Mouse (Mus musculus): ENCODE measurements at regions not wholly inside any gene's neighbourhood (a gene's known extent, or its start where the extent isn't known, plus 50 kb on each side); places are given as distances from the start of the nearest gene placed in this dataset.

DNA sequence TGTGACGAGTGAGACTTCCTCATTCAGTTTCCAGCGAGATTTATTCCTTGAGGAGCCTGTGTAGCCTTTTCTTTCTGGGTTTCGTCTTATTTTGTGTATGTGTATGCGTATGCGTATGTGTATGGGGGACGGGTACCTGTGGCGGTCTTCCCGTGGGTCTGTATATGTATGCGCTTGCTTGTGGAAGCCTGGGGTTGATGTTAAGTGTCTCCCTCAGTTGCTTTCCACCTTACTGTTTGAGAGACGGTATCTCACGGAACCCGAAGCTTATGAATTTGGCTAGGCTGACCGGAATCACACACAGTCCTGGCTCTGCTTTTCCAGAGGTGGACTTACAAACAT, 87.1 kb downstream of the Ankrd50 start:
- Histone ChIP-seq H3K27me3 (ENCODE audit: control insufficient read depth, insufficient read depth, low read length) (no peaks in the 10 kb centered on the region), H3K4me3 (ENCODE audit: low read depth, low read length) (no peak overlapping the region), H3K27ac (replicated peaks; ENCODE audit: low read depth, low read length) (no peak overlapping the region), H3K4me2 (ENCODE audit: low read depth, low read length) (no peak overlapping the region), H3K9me3 (replicated peaks; ENCODE audit: control insufficient read depth, low read length) (no peaks in the 10 kb centered on the region), H3K4me1 (ENCODE audit: control insufficient read depth, insufficient read depth, low read length) (no peaks in the 10 kb centered on the region), H3K36me3 (replicated peaks; ENCODE audit: control insufficient read depth, insufficient read depth, low read depth, low read length) (no peaks in the 10 kb centered on the region), H3K9ac (replicated peaks; ENCODE audit: low read length) (no peak overlapping the region)
- ATAC-seq (replicated peaks; ENCODE audit: insufficient number of reproducible peaks, low FRiP score, low TSS enrichment, low read depth) (no peak), DNase-seq (ENCODE audit: low spot score) (no peak)
- WGBS, result 73% methylated on average over 13 of the region's 13 CpGs

DNA sequence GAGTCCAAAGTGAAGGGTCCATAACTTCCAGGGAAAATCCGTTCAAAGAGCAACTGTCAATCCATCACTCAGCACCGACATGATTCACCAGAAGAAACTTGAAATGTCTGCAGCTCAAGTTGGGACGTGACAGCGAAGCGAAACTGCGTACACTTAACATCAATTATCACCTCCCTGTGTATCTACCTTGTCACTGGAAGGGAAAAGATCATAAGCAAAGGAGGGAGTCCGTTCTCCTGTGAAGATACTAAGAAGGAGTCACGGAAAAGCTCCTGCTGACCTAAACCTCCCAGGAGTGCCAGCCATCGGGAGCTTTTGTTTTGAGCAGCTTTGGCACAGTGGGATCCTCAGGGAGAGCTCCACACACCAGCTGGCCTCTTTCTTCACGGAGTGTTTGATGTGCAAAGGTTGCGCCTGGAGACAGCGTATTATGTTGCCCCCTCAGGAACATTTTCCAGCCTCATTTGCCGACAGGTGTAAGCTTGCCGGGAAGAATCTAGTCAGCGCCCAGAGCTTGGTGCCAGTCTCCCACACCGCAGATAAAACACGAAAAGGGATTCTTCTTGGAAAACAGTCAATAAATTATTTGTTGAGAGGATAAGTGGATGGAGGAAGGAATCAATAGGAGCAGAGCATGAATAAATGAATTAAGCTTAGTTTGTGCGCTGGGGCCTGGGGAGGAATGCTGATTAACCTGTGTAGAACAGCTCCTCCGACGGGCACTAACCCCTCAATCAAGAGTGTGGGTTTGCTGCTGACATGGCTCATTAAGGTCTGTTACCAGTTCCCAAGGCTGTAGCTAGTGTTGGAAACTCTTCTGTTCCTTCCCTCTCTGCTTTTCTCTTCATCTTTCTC, 87.7 kb downstream of the Ankrd50 start:
- no peak overlapping the region for H3K9ac ChIP-seq (replicated peaks; ENCODE audit: low read length)

DNA sequence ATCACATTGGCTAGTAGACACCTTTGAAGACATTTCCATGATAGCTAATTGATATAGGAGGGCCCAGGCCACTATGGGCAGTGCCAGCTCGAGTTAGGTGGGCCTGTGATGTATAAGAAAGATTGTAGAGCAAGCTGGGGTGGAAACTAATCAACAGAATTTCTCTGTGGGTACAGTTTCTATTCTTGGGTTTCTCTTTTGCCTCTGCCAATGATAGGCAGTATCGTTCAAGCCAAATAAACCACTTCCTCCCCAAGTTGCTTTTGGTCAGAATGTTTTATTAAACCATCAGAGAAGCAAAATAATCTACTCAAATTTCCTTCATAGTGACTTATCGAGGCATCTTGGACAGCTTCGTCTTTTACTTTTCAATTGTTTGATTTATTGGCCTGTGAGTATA, 90.3 kb downstream of the Ankrd50 start:
- ATAC-seq (replicated peaks; ENCODE audit: insufficient number of reproducible peaks, low FRiP score, low TSS enrichment, low read depth) (no peak), DNase-seq (ENCODE audit: low spot score) (no peak)
- Histone ChIP-seq H3K4me1 (ENCODE audit: control insufficient read depth, insufficient read depth, low read length) (no peaks in the 10 kb centered on the region), H3K9ac (replicated peaks; ENCODE audit: low read length) (no peak overlapping the region), H3K4me3 (ENCODE audit: low read depth, low read length) (no peak overlapping the region), H3K9me3 (replicated peaks; ENCODE audit: control insufficient read depth, low read length) (no peaks in the 10 kb centered on the region), H3K27ac (replicated peaks; ENCODE audit: low read depth, low read length) (no peak overlapping the region), H3K4me2 (ENCODE audit: low read depth, low read length) (no peak overlapping the region), H3K27me3 (ENCODE audit: control insufficient read depth, insufficient read depth, low read length) (no peaks in the 10 kb centered on the region), H3K36me3 (replicated peaks; ENCODE audit: control insufficient read depth, insufficient read depth, low read depth, low read length) (no peaks in the 10 kb centered on the region)
- WGBS, result 83% methylated on average over 4 of the region's 4 CpGs

More for the DNA sequence above, 87.7 kb downstream of the Ankrd50 start:
- H3K4me2 ChIP-seq (ENCODE audit: low read depth, low read length), result peak overlapping the region; percentile 22; the same call in 1 of the 2 replicates
- no peaks in the 10 kb centered on the region for H3K27me3 ChIP-seq (ENCODE audit: control insufficient read depth, insufficient read depth, low read length)
- H3K36me3 ChIP-seq (replicated peaks; ENCODE audit: control insufficient read depth, insufficient read depth, low read depth, low read length), result no peaks in the 10 kb centered on the region
- ATAC-seq (replicated peaks; ENCODE audit: insufficient number of reproducible peaks, low FRiP score, low TSS enrichment, low read depth), result 0 out of 2 replicates have a peak, but pooled peaks have one; percentile 29
- peak; percentile 47 for DNase-seq (ENCODE audit: low spot score)
- 2% methylated on average over 20 of the region's 20 CpGs for WGBS
- peak overlapping the region; percentile 7; the same call in 1 of the 2 replicates for H3K4me3 ChIP-seq (ENCODE audit: low read depth, low read length)
- no peak overlapping the region for H3K27ac ChIP-seq (replicated peaks; ENCODE audit: low read depth, low read length)
- H3K9me3 ChIP-seq (replicated peaks; ENCODE audit: control insufficient read depth, low read length), result no peaks in the 10 kb centered on the region
- no peaks in the 10 kb centered on the region for H3K4me1 ChIP-seq (ENCODE audit: control insufficient read depth, insufficient read depth, low read length)

DNA sequence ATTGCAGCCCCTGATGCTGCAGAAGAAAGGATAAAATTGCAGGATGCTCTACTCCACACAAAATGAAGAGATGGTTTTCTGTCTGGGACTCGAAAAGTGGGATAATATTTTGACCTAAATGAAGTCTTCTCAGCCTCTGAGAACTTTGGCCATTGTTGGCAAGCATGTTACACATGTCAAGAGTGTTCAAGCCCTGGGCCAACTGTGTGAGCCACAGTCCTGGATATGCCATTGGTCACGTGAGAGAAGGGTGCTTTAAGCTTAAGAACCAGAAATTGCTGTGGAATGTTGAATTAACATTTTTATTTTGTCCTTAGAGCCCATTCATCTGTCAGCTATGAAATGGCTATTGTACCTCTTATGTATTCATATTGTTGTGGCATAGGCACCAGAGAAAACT, 95.0 kb downstream of the Ankrd50 start:
- H3K4me3 ChIP-seq (ENCODE audit: low read depth, low read length), result no peak overlapping the region
- ATAC-seq (replicated peaks; ENCODE audit: insufficient number of reproducible peaks, low FRiP score, low TSS enrichment, low read depth) (no peak), DNase-seq (ENCODE audit: low spot score) (no peak)
- no peaks in the 10 kb centered on the region for H3K9me3 ChIP-seq (replicated peaks; ENCODE audit: control insufficient read depth, low read length)
- no peak overlapping the region for H3K9ac ChIP-seq (replicated peaks; ENCODE audit: low read length)
- no peaks in the 10 kb centered on the region for H3K4me1 ChIP-seq (ENCODE audit: control insufficient read depth, insufficient read depth, low read length)
- 83% methylated on average over 2 of the region's 2 CpGs for WGBS
- H3K36me3 ChIP-seq (replicated peaks; ENCODE audit: control insufficient read depth, insufficient read depth, low read depth, low read length), result no peaks in the 10 kb centered on the region
- H3K27me3 ChIP-seq (ENCODE audit: control insufficient read depth, insufficient read depth, low read length), result no peaks in the 10 kb centered on the region
- H3K4me2 ChIP-seq (ENCODE audit: low read depth, low read length), result no peak overlapping the region
- no peak overlapping the region for H3K27ac ChIP-seq (replicated peaks; ENCODE audit: low read depth, low read length)

DNA sequence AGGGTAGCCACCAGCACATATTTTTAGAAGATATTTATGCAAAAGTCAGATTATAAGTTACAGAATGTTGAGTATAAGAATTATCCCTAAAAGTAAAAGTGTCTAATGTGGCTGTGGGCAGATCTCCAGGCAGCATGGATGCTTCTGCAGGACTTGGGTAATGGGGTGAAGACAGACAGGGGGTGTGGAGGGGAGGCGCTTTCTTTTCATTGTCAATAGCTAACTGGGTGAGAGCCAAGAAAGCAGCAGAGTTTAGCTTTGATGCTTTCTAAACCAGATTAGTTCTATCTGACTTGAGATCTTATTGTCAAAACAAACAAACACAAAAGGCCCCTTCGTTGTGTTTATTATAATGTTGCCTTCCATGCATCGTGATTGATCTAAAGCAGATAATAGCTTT, 95.7 kb downstream of the Ankrd50 start:
- no peak for ATAC-seq (replicated peaks; ENCODE audit: insufficient number of reproducible peaks, low FRiP score, low TSS enrichment, low read depth)
- 21% methylated on average over 3 of the region's 3 CpGs for WGBS

DNA sequence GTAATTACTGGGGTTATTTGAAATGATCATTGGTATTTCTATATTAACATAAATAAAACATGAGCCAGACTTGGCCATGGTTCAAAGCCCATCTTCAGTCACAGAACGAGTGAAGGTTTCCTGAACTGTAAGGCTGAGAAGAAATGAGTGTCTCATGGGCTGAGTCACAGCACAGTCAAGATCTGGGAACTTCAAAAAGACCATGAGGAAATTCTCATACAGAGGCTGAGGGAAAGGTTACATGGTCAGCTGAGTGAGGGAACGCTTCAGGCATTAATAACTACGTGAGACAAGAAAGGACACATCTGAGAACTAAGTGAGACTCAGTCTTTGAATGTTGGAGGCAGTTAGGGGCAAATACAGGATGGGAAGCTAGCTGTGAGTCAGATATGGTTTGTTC, 101.9 kb downstream of the Ankrd50 start:
- Histone ChIP-seq H3K27me3 (ENCODE audit: control insufficient read depth, insufficient read depth, low read length) (no peaks in the 10 kb centered on the region), H3K27ac (replicated peaks; ENCODE audit: low read depth, low read length) (no peak overlapping the region), H3K4me3 (ENCODE audit: low read depth, low read length) (no peak overlapping the region), H3K9ac (replicated peaks; ENCODE audit: low read length) (no peak overlapping the region), H3K4me2 (ENCODE audit: low read depth, low read length) (no peak overlapping the region), H3K9me3 (replicated peaks; ENCODE audit: control insufficient read depth, low read length) (no peaks in the 10 kb centered on the region), H3K4me1 (ENCODE audit: control insufficient read depth, insufficient read depth, low read length) (no peaks in the 10 kb centered on the region), H3K36me3 (replicated peaks; ENCODE audit: control insufficient read depth, insufficient read depth, low read depth, low read length) (no peaks in the 10 kb centered on the region)
- DNase-seq (ENCODE audit: low spot score) (no peak), ATAC-seq (replicated peaks; ENCODE audit: insufficient number of reproducible peaks, low FRiP score, low TSS enrichment, low read depth) (no peak)
- WGBS, result 69% methylated on average over 3 of the region's 3 CpGs

More for the DNA sequence above, 95.7 kb downstream of the Ankrd50 start:
- H3K27me3 ChIP-seq (ENCODE audit: control insufficient read depth, insufficient read depth, low read length), result no peaks in the 10 kb centered on the region
- H3K27ac ChIP-seq (replicated peaks; ENCODE audit: low read depth, low read length), result no peak overlapping the region
- H3K4me2 ChIP-seq (ENCODE audit: low read depth, low read length), result no peak overlapping the region
- DNase-seq (ENCODE audit: low spot score), result no peak
- H3K9ac ChIP-seq (replicated peaks; ENCODE audit: low read length), result no peak overlapping the region
- no peaks in the 10 kb centered on the region for H3K9me3 ChIP-seq (replicated peaks; ENCODE audit: control insufficient read depth, low read length)
- no peaks in the 10 kb centered on the region for H3K4me1 ChIP-seq (ENCODE audit: control insufficient read depth, insufficient read depth, low read length)
- H3K36me3 ChIP-seq (replicated peaks; ENCODE audit: control insufficient read depth, insufficient read depth, low read depth, low read length), result no peaks in the 10 kb centered on the region
- no peak overlapping the region for H3K4me3 ChIP-seq (ENCODE audit: low read depth, low read length)

DNA sequence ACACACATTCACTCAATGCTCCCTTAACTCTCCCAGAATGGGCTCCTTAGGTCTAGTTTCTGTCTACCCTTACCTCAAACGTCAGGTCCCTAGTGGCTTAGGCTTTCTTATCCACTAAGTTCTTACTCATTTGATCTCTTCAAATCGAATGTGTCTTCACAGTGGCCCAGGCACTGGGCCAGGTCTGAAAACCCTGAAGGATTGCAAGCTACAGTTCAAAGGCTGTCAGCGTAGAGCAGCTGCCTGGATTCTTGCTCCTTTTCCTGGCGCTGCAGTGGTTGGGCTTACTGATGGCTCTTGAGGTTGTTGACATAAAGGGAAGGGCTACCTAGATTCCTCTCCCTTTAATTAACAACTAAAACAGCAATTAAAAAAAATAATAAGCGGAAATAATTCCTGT, 103.0 kb downstream of the Ankrd50 start:
- Histone ChIP-seq H3K4me2 (ENCODE audit: low read depth, low read length) (no peak overlapping the region), H3K9me3 (replicated peaks; ENCODE audit: control insufficient read depth, low read length) (no peaks in the 10 kb centered on the region), H3K36me3 (replicated peaks; ENCODE audit: control insufficient read depth, insufficient read depth, low read depth, low read length) (no peaks in the 10 kb centered on the region), H3K27ac (replicated peaks; ENCODE audit: low read depth, low read length) (no peak overlapping the region), H3K27me3 (ENCODE audit: control insufficient read depth, insufficient read depth, low read length) (no peaks in the 10 kb centered on the region), H3K4me3 (ENCODE audit: low read depth, low read length) (no peak overlapping the region), H3K4me1 (ENCODE audit: control insufficient read depth, insufficient read depth, low read length) (no peaks in the 10 kb centered on the region), H3K9ac (replicated peaks; ENCODE audit: low read length) (no peak overlapping the region)
- 74% methylated on average over 5 of the region's 5 CpGs for WGBS
- ATAC-seq (replicated peaks; ENCODE audit: insufficient number of reproducible peaks, low FRiP score, low TSS enrichment, low read depth) (no peak), DNase-seq (ENCODE audit: low spot score) (no peak)

DNA sequence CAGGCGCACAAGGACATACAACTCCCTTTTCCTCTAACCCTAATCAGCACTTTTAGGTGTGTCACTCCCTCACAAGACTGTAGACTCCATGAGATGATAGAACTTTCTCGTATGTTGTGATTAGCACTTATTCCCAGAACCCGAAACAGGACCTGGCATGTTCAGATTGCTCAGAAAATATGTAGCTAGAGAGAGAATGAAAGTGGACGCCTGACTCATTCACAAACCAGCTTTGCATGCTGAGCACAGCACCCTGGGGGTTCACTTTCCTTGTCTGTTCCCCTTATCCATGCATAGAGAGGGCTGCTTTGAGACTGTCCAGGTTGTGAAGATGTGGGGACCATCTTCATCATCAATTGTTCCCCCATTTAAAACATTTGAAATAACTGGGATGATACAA, 111.0 kb downstream of the Ankrd50 start:
- WGBS, result 78% methylated on average over 4 of the region's 4 CpGs
- Histone ChIP-seq H3K27me3 (ENCODE audit: control insufficient read depth, insufficient read depth, low read length) (no peaks in the 10 kb centered on the region), H3K27ac (replicated peaks; ENCODE audit: low read depth, low read length) (no peak overlapping the region), H3K4me2 (ENCODE audit: low read depth, low read length) (no peak overlapping the region), H3K9ac (replicated peaks; ENCODE audit: low read length) (no peak overlapping the region), H3K9me3 (replicated peaks; ENCODE audit: control insufficient read depth, low read length) (no peaks in the 10 kb centered on the region), H3K4me1 (ENCODE audit: control insufficient read depth, insufficient read depth, low read length) (no peaks in the 10 kb centered on the region), H3K4me3 (ENCODE audit: low read depth, low read length) (no peak overlapping the region), H3K36me3 (replicated peaks; ENCODE audit: control insufficient read depth, insufficient read depth, low read depth, low read length) (no peaks in the 10 kb centered on the region)
- DNase-seq (ENCODE audit: low spot score) (no peak), ATAC-seq (replicated peaks; ENCODE audit: insufficient number of reproducible peaks, low FRiP score, low TSS enrichment, low read depth) (no peak)
